Mouse (Mus musculus) stomach, postnatal 0 days (tissue): ENCODE measurements at regions not wholly inside any gene's neighbourhood (a gene's known extent, or its start where the extent isn't known, plus 50 kb on each side); places are given as distances from the start of the nearest gene placed in this dataset.

ENCODE experiments used
- CTCF ChIP-seq: IDR thresholded peaks from 2 replicates; pipeline ENCODE4 v1.5.1; 2016; ENCODE audit warnings: antibody characterized with exemption, low read depth, mild to moderate bottlenecking, moderate library complexity
- EP300 ChIP-seq: optimal IDR thresholded peaks from 2 replicates; pipeline ENCODE3; 2016; ENCODE audit warnings: antibody characterized with exemption

- no peak for TF ChIP-seq EP300
- TF ChIP-seq CTCF = no peak
Observed at GRCm38 (mm10) chr4:81624111-81624510, 181.5 kb upstream of the Mpdz start.
